Mouse (Mus musculus) liver, embryonic 12.5 days (tissue): ENCODE measurements around the gene Ppm1l. TPM values are rescaled to one million over a fixed set of nuclear protein-coding genes. Genes with fewer than 3 reads are reported as not detected.

Experiments
- ATAC-seq: fragments of 200-750 bp; cut with Nextera tagmentation; 2 replicates; pipeline ENCODE4 v1.8.0; 2017; ENCODE audit warnings: moderate number of reproducible peaks, mild to moderate bottlenecking, moderate library complexity
- H3K27ac ChIP-seq: fragments of 300-500 bp; sonication (generic); 2 replicates; pipeline ENCODE4 v1.5.1; 2016; ENCODE audit warnings: mild to moderate bottlenecking
- H3K27me3 ChIP-seq: fragments of 300-500 bp; sonication (generic); replicated peaks from 2 replicates; pipeline ENCODE4 v1.6.1; 2016; ENCODE audit warnings: mild to moderate bottlenecking, moderate library complexity
- H3K36me3 ChIP-seq: fragments of 300-500 bp; sonication (generic); 2 replicates; pipeline ENCODE4 v1.6.1; 2016; ENCODE audit warnings: mild to moderate bottlenecking, moderate library complexity
- H3K4me1 ChIP-seq: fragments of 300-500 bp; sonication (generic); 2 replicates; pipeline ENCODE4 v1.6.1; 2016
- H3K4me2 ChIP-seq: fragments of 300-500 bp; sonication (generic); 2 replicates; pipeline ENCODE4 v1.6.1; 2016; ENCODE audit warnings: mild to moderate bottlenecking, moderate library complexity
- H3K4me3 ChIP-seq: fragments of 300-500 bp; sonication (generic); 2 replicates; pipeline ENCODE4 v1.5.1; 2016; ENCODE audit warnings: mild to moderate bottlenecking, moderate library complexity
- H3K9ac ChIP-seq: fragments of 300-500 bp; sonication (generic); 2 replicates; pipeline ENCODE4 v1.6.1; 2016; ENCODE audit warnings: mild to moderate bottlenecking, moderate library complexity
- H3K9me3 ChIP-seq: fragments of 300-500 bp; sonication (generic); replicated peaks from 2 replicates; pipeline ENCODE4 v1.6.1; 2016; ENCODE audit warnings: mild to moderate bottlenecking, moderate library complexity
- WGBS: fragments of 180-500 bp; shearing (Covaris S2); methylation state at CpG from one replicate; pipeline ENCODE4 v1.1.7; 2016; ENCODE audit not compliant: insufficient replicate concordance; 5-methylcytosine and 5-hydroxymethylcytosine counted together
- polyA plus RNA-seq: library from polyadenylated mRNA; unstranded; fragments of >200 nt; fragmentation: Nextera tagmentation; extraction: Ambion mirVana; gene quantifications from 2 replicates; pipeline ENCODE4 v1.2.1, GENCODE M21; 2016

Gene Ppm1l
- polyA plus RNA-seq, 1 experiment from 2014 or later, result 7.2 TPM

DNA sequence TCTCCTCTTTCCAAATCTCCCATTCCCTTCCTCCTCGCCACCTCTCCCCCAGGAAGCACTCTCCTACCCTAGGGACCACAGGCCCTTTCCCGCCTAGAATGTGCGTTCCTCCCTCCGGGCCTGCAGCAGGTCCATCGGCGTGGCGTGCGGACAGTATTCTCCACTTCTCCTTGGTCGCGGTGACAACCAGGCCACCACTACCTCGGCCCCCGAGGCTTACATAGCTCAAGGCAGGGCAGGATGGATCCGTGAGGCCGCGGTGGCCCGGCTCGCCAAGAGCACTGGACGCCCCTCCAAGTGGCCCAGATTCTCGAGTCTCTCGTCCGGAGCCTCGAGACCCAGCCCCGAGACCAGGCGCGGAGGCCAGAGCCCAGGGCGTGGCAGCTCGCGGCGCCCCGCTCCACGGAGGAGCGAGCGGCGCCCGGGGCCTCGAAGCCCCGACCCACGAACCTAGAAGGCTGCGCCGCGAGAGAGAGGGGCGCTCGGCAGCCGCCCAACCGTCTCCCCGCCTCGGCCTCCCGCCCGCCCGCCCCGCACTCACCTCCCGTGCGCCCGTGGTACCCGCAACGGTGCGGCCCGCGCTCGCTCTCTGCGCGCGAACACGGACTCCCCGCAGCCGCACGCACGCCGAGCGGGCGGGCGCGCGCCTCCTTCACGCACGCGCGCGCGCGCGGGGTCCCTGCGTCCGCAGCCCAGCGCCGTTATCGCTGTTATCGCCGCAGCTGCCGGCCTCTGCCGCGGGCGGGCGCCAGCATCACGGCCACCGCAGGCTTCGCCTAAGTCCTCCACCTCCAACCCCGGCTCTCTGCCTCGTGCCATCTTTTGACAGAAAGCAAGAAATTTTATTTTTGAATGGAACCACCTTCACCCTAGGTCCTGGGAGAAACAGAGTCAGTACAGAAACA lies 281.9 kb downstream of the Ppm1l start, which contains the start of gene B3galnt1:
Gene B3galnt1, minus strand, starts transcription at position 700 of the 905 bp plus-strand sequence.
- peak; percentile 32 for ATAC-seq
- Histone ChIP-seq H3K36me3 (no peaks in the 10 kb centered on the region), H3K27me3 (peaks cover 41% of the 10 kb centered on the region), H3K4me1 (no peaks in the 10 kb centered on the region), H3K4me3 (peak within 1 kb of the TSS; percentile 60), H3K9ac (peak within 1 kb of the TSS; percentile 55), H3K27ac (no peak within 1 kb of the TSS), H3K4me2 (peak within 1 kb of the TSS; percentile 74), H3K9me3 (no peaks in the 10 kb centered on the region)
- 2% methylated on average over 71 of the region's 99 CpGs for WGBS

DNA sequence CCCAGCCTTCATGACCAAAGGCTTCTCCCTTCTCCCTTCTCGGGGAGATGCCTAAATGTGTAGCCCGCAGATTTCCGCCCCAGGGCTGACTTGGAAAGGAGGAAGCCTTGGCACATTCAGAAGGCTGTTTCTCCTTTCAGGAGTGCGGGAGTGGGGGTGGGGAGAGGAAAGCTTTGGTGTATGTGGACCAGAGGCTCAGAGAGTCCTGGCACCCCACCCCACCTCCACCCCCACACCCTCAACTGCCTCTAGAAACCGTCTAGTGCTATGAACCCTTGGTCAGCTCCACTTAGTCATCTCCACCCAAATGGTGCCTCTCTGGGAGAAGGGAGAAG lies 282.5 kb downstream of the Ppm1l start:
- no peaks in the 10 kb centered on the region for H3K36me3 ChIP-seq
- no peak overlapping the region for H3K9ac ChIP-seq
- no peaks in the 10 kb centered on the region for H3K9me3 ChIP-seq
- 9% methylated on average over 5 of the region's 5 CpGs for WGBS
- H3K27me3 ChIP-seq, result peaks cover 41% of the 10 kb centered on the region
- ATAC-seq, result 0 out of 2 replicates have a peak, but pooled peaks have one; percentile 4
- peak overlapping the region; percentile 74 for H3K4me2 ChIP-seq
- no peak overlapping the region for H3K27ac ChIP-seq
- H3K4me1 ChIP-seq, result no peaks in the 10 kb centered on the region
- peak overlapping the region; percentile 60 for H3K4me3 ChIP-seq

DNA sequence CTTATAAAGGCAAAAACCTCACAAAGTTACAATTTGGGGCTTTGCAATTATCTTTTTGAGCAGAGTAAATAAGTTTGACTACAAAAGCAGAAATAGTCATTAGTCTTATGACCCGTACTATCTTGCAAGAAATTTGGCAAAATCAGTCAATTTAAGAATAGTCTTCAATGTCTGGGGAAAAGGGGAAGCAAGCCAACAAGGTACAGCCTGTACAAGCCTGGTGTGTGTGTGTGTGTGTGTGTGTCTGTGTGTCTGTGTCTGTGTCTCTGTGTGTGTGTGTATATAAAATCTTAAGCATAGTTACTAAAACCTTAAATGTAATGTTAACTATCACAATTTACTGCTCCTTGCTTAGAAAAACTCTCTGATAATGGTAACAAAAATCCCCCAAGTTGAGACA lies 290.3 kb downstream of the Ppm1l start:
- Histone ChIP-seq H3K36me3 (no peaks in the 10 kb centered on the region), H3K4me2 (no peak overlapping the region), H3K4me1 (no peaks in the 10 kb centered on the region), H3K4me3 (no peak overlapping the region), H3K27me3 (peaks cover 4% of the 10 kb centered on the region; the same call in 1 of the 2 replicates), H3K27ac (no peak overlapping the region), H3K9me3 (no peaks in the 10 kb centered on the region), H3K9ac (no peak overlapping the region)
- WGBS, result 49% methylated on average over 1 of the region's 1 CpGs
- no peak for ATAC-seq

DNA sequence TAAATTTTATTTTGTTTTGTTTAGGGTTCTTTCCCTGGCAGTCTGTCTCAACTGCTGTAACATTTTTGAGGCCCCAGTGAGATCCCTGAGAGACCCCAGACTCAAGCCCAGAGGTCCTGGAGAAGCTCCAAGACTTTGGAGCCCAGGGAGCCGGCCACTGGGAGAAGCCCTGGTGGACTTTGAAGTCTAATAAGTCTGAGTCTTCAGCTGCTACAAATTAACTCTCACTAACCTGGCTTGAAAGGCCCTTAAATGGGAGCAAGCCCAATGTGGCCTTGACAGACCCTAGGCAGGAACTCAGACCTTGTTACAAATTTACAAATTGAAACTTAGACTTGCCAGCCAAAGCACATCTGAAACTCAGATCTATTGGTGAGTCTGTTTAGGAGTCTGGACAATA lies 290.8 kb downstream of the Ppm1l start:
- H3K4me3 ChIP-seq, result no peak overlapping the region
- WGBS, result 56% methylated on average over 1 of the region's 1 CpGs
- no peak overlapping the region for H3K4me2 ChIP-seq
- ATAC-seq, result no peak
- no peak overlapping the region for H3K9ac ChIP-seq
- H3K27ac ChIP-seq, result no peak overlapping the region
- no peaks in the 10 kb centered on the region for H3K27me3 ChIP-seq
- no peaks in the 10 kb centered on the region for H3K4me1 ChIP-seq
- no peaks in the 10 kb centered on the region for H3K36me3 ChIP-seq
- H3K9me3 ChIP-seq, result 0 out of 2 replicates have a peak, but pooled peaks cover 3% of the 10 kb centered on the region

DNA sequence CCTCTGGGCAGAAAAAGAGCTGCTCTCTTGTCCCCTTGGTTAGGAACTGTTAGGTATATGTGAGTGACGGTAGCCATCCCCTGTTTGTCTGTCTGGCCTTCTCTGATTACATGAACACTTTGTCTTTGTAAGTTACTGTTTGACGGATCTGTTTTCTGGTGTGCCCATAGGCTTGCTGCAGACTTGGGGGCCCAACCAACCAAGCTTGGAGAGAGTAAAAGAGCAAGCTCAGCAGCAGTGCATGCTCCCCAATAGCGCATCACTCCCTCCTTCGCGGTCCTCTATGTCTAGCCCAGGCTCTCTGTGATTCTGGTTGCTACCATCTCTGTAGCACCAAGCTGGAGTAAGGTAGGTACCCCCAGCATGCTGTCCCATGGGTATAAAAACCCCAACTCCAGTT lies 291.2 kb downstream of the Ppm1l start:
- Histone ChIP-seq H3K27ac (no peak overlapping the region), H3K4me2 (no peak overlapping the region), H3K36me3 (no peaks in the 10 kb centered on the region), H3K9ac (no peak overlapping the region), H3K4me3 (no peak overlapping the region), H3K4me1 (no peaks in the 10 kb centered on the region), H3K27me3 (no peaks in the 10 kb centered on the region), H3K9me3 (0 out of 2 replicates have a peak, but pooled peaks cover 7% of the 10 kb centered on the region)
- WGBS, result 68% methylated on average over 5 of the region's 5 CpGs
- ATAC-seq, result no peak

Other genes starting within 250 kb of the Ppm1l start
- 27.7 and 31.5 TPM in 2 replicates for gene Kpna4, start 189.7 kb upstream of the Ppm1l start, polyA plus RNA-seq
- not detected in 2 replicates for gene Arl14, start 94.4 kb upstream of the Ppm1l start, polyA plus RNA-seq